Mouse (Mus musculus) liver, embryonic 18 days (tissue): ENCODE data around the gene Gm8857. TPM values are rescaled to one million over a fixed set of nuclear protein-coding genes. Genes with fewer than 3 reads are reported as not detected.

ENCODE experiments used
- polyA plus RNA-seq: library from polyadenylated mRNA; depleted of rRNA; stranded (reverse); fragments of >200 nt; gene quantifications from 2 replicates; pipeline ENCODE4 v1.2.3, GENCODE M21; 2012; rRNA removed

Gene Gm8857
- polyA plus RNA-seq: not detected in 2 replicates

GRCm38 (mm10) chr5:10947505-10947904 lies at the start of gene Gm8857, which contains the start of gene Gm8871:
Gene Gm8857, plus strand, starts transcription at chr5:10947807.
Gene Gm8871, plus strand, starts transcription at chr5:10947805.

Other genes with a start within 250 kb of the Gm8857 start
- not detected in 2 replicates for gene Gm8871, start within 50 bp of the Gm8857 start, polyA plus RNA-seq
- gene Gm8879, start 179.8 kb downstream of the Gm8857 start, polyA plus RNA-seq: not detected in 2 replicates
- not detected in 2 replicates for gene Gm5861, start 235.3 kb downstream of the Gm8857 start, polyA plus RNA-seq